Mouse (Mus musculus) heart, embryonic 12.5 days (tissue): ENCODE results near the gene Ccr3. TPM values are rescaled to one million over a fixed set of nuclear protein-coding genes. Genes with fewer than 3 reads are reported as not detected.

Experiments
- polyA plus RNA-seq: library from polyadenylated mRNA; unstranded; fragments of >200 nt; fragmentation: Nextera tagmentation; extraction: Ambion mirVana; gene quantifications from 2 replicates; pipeline ENCODE4 v1.2.1, GENCODE M21; 2016

The Ccr3 gene
- polyA plus RNA-seq, 1 experiment from 2014 or later: 0.05 TPM

Other genes with a start within 250 kb of the Ccr3 start
- 0.37 and 0.48 TPM in 2 replicates for gene Cxcr6, start 215.5 kb upstream of the Ccr3 start, polyA plus RNA-seq
- 30.3 and 31.0 TPM in 2 replicates for gene Fyco1, start 170.1 kb upstream of the Ccr3 start, polyA plus RNA-seq
- not detected in 2 replicates for gene Xcr1, start 159.9 kb upstream of the Ccr3 start, polyA plus RNA-seq
- gene Ccr1, start 53.3 kb upstream of the Ccr3 start, polyA plus RNA-seq: 0.50 and 0.98 TPM in 2 replicates
- not detected in 2 replicates for gene Ccr1l1, start 43.6 kb upstream of the Ccr3 start, polyA plus RNA-seq
- gene Ccr2, start 80.0 kb downstream of the Ccr3 start, polyA plus RNA-seq: 0.24 and 0.28 TPM in 2 replicates
- gene Ccr5, start 99.6 kb downstream of the Ccr3 start, polyA plus RNA-seq: 0.18 and 0.53 TPM in 2 replicates